Mouse (Mus musculus) spleen, adult 18-20 months (tissue): Measurements from ENCODE around the gene 4931428L18Rik.

ENCODE experiments used
- DNase-seq, 2 experiments: peaks; one replicate each; pipeline ENCODE4 v3.0.0; 2022; ENCODE audit warnings: mixed read lengths in 2 of 2

4931428L18Rik gene

GRCm38 (mm10) chr1:31150546-31150945 is 71.9 kb downstream of the 4931428L18Rik start:
- DNase-seq: no peak

- no peak for DNase-seq
These were observed 72.8 kb downstream of the 4931428L18Rik start for GRCm38 (mm10) chr1:31149671-31150070.

GRCm38 (mm10) chr1:31143571-31143970 is 78.9 kb downstream of the 4931428L18Rik start:
- no peak for DNase-seq

GRCm38 (mm10) chr1:31142288-31143094 is 80.0 kb downstream of the 4931428L18Rik start:
- DNase-seq: no peak

- no peak for DNase-seq
These were observed 84.1 kb downstream of the 4931428L18Rik start for GRCm38 (mm10) chr1:31138387-31138786.

GRCm38 (mm10) chr1:31113466-31113865 is 109.0 kb downstream of the 4931428L18Rik start:
- no peak for DNase-seq

GRCm38 (mm10) chr1:31107961-31108360 is 114.5 kb downstream of the 4931428L18Rik start:
- DNase-seq: no peak

GRCm38 (mm10) chr1:31102863-31103657 is 119.4 kb downstream of the 4931428L18Rik start:
- DNase-seq: no peak

GRCm38 (mm10) chr1:31102280-31102679 is 120.2 kb downstream of the 4931428L18Rik start:
- no peak for DNase-seq

- no peak for DNase-seq
These were observed 125.3 kb downstream of the 4931428L18Rik start for GRCm38 (mm10) chr1:31097208-31097607.

- DNase-seq: no peak
These were observed 126.1 kb downstream of the 4931428L18Rik start for GRCm38 (mm10) chr1:31096466-31096793.

- DNase-seq: no peak
These were observed 126.6 kb downstream of the 4931428L18Rik start for GRCm38 (mm10) chr1:31095706-31096465.

GRCm38 (mm10) chr1:31094792-31095191 is 127.7 kb downstream of the 4931428L18Rik start:
- DNase-seq: no peak

- no peak for DNase-seq
These were observed 128.5 kb downstream of the 4931428L18Rik start for GRCm38 (mm10) chr1:31093939-31094338.

- no peak for DNase-seq
These were observed 133.8 kb downstream of the 4931428L18Rik start for GRCm38 (mm10) chr1:31088686-31089085.

- DNase-seq: no peak
These were observed 149.7 kb downstream of the 4931428L18Rik start for GRCm38 (mm10) chr1:31072523-31073370.

GRCm38 (mm10) chr1:31071209-31071608 is 151.3 kb downstream of the 4931428L18Rik start:
- DNase-seq: no peak

- DNase-seq: no peak
These were observed 157.4 kb downstream of the 4931428L18Rik start for GRCm38 (mm10) chr1:31064817-31065740.

GRCm38 (mm10) chr1:31059806-31060205 is 162.7 kb downstream of the 4931428L18Rik start:
- DNase-seq: no peak

GRCm38 (mm10) chr1:31058861-31059351 is 163.6 kb downstream of the 4931428L18Rik start:
- DNase-seq: no peak

GRCm38 (mm10) chr1:31058196-31058595 is 164.3 kb downstream of the 4931428L18Rik start:
- DNase-seq: no peak
